Mouse (Mus musculus): Measurements from ENCODE around the gene Rrp12. TPM values are rescaled to one million over a fixed set of nuclear protein-coding genes. Genes with fewer than 3 reads are reported as not detected.

Gene Rrp12
- polyA plus RNA-seq, 1 experiment from 2014 or later = 27.3 TPM

GRCm38 (mm10) chr19:41913774-41914591 lies 18.0 kb upstream of the Rrp12 start:
- H3K36me3 ChIP-seq = peaks cover 48% of the 10 kb centered on the region
- DNase-seq (ENCODE audit: low spot score) = no peak
- H3K27ac ChIP-seq = peak overlapping the region; percentile 97
- H3K9me3 ChIP-seq = no peaks in the 10 kb centered on the region
- whole genome bisulfite sequencing = 44% methylated on average over 6 of the region's 6 CpGs
- peaks cover 18% of the 10 kb centered on the region for H3K4me1 ChIP-seq (replicated peaks)
- peak overlapping the region; percentile 97 for H3K4me3 ChIP-seq
- no peaks in the 10 kb centered on the region for H3K27me3 ChIP-seq (ENCODE audit: insufficient read depth, poor library complexity, severe bottlenecking)

- peak overlapping the region; percentile 97 for H3K4me3 ChIP-seq
- H3K27ac ChIP-seq = peak overlapping the region; percentile 97
- H3K36me3 ChIP-seq = peaks cover 41% of the 10 kb centered on the region
- H3K9me3 ChIP-seq = no peaks in the 10 kb centered on the region
- under 1% methylated on average over 53 of the region's 53 CpGs for WGBS
- H3K4me1 ChIP-seq (replicated peaks) = peaks cover 18% of the 10 kb centered on the region
- H3K27me3 ChIP-seq (ENCODE audit: insufficient read depth, poor library complexity, severe bottlenecking) = no peaks in the 10 kb centered on the region
- DNase-seq (ENCODE audit: low spot score) = peak; percentile 62
These were observed 16.4 kb upstream of the Rrp12 start for GRCm38 (mm10) chr19:41912121-41913080.

- WGBS = 7% methylated on average over 54 of the region's 54 CpGs
- Histone ChIP-seq H3K4me3 (peak within 1 kb of the TSS; percentile 97), H3K9me3 (no peaks in the 10 kb centered on the region), H3K27me3 (ENCODE audit: insufficient read depth, poor library complexity, severe bottlenecking) (no peaks in the 10 kb centered on the region), H3K4me1 (replicated peaks) (peaks cover 18% of the 10 kb centered on the region), H3K36me3 (peaks cover 32% of the 10 kb centered on the region), H3K27ac (peak within 1 kb of the TSS; percentile 97)
- peak; percentile 99 for DNase-seq (ENCODE audit: low spot score)
These were observed 15.5 kb upstream of the Rrp12 start, which contains the start of gene Pgam1 for GRCm38 (mm10) chr19:41911178-41912073. TSS of gene Pgam1 (plus strand) at chr19:41911923.

GRCm38 (mm10) chr19:41910396-41910795 lies 14.4 kb upstream of the Rrp12 start:
- DNase-seq (ENCODE audit: low spot score) = no peak
- H3K4me1 ChIP-seq (replicated peaks) = peaks cover 18% of the 10 kb centered on the region
- no peak overlapping the region for H3K4me3 ChIP-seq
- WGBS = 85% methylated on average over 2 of the region's 2 CpGs
- peaks cover 21% of the 10 kb centered on the region for H3K36me3 ChIP-seq
- no peaks in the 10 kb centered on the region for H3K27me3 ChIP-seq (ENCODE audit: insufficient read depth, poor library complexity, severe bottlenecking)
- no peaks in the 10 kb centered on the region for H3K9me3 ChIP-seq
- no peak overlapping the region; the same call in 1 of the 2 replicates for H3K27ac ChIP-seq

GRCm38 (mm10) chr19:41908736-41909135 lies 12.8 kb upstream of the Rrp12 start:
- DNase-seq (ENCODE audit: low spot score) = no peak
- Histone ChIP-seq H3K27ac (no peak overlapping the region), H3K36me3 (peaks cover 5% of the 10 kb centered on the region), H3K4me1 (replicated peaks) (peaks cover 11% of the 10 kb centered on the region), H3K27me3 (ENCODE audit: insufficient read depth, poor library complexity, severe bottlenecking) (no peaks in the 10 kb centered on the region), H3K4me3 (no peak overlapping the region), H3K9me3 (no peaks in the 10 kb centered on the region)
- WGBS = 92% methylated on average over 3 of the region's 3 CpGs

GRCm38 (mm10) chr19:41907079-41907760 lies 11.2 kb upstream of the Rrp12 start:
- WGBS = 59% methylated on average over 8 of the region's 8 CpGs
- H3K4me1 ChIP-seq (replicated peaks) = no peaks in the 10 kb centered on the region
- DNase-seq (ENCODE audit: low spot score) = no peak
- H3K27me3 ChIP-seq (ENCODE audit: insufficient read depth, poor library complexity, severe bottlenecking) = no peaks in the 10 kb centered on the region
- no peaks in the 10 kb centered on the region for H3K9me3 ChIP-seq
- no peak overlapping the region for H3K27ac ChIP-seq
- no peak overlapping the region for H3K4me3 ChIP-seq
- H3K36me3 ChIP-seq = no peaks in the 10 kb centered on the region

- no peak overlapping the region for H3K4me3 ChIP-seq
- DNase-seq (ENCODE audit: low spot score) = no peak
- WGBS = 65% methylated on average over 6 of the region's 6 CpGs
- H3K36me3 ChIP-seq = no peaks in the 10 kb centered on the region
- no peak overlapping the region for H3K27ac ChIP-seq
- H3K9me3 ChIP-seq = no peaks in the 10 kb centered on the region
- H3K4me1 ChIP-seq (replicated peaks) = no peaks in the 10 kb centered on the region
- H3K27me3 ChIP-seq (ENCODE audit: insufficient read depth, poor library complexity, severe bottlenecking) = no peaks in the 10 kb centered on the region
These were observed 10.5 kb upstream of the Rrp12 start for GRCm38 (mm10) chr19:41906311-41907078.

GRCm38 (mm10) chr19:41905246-41905645 lies 9.3 kb upstream of the Rrp12 start:
- no peaks in the 10 kb centered on the region for H3K36me3 ChIP-seq
- H3K9me3 ChIP-seq = no peaks in the 10 kb centered on the region
- no peaks in the 10 kb centered on the region for H3K4me1 ChIP-seq (replicated peaks)
- no peaks in the 10 kb centered on the region for H3K27me3 ChIP-seq (ENCODE audit: insufficient read depth, poor library complexity, severe bottlenecking)
- WGBS = 88% methylated on average over 2 of the region's 2 CpGs
- no peak overlapping the region for H3K27ac ChIP-seq
- H3K4me3 ChIP-seq = no peak overlapping the region
- no peak for DNase-seq (ENCODE audit: low spot score)

GRCm38 (mm10) chr19:41902848-41903593 lies 7.0 kb upstream of the Rrp12 start:
- H3K27ac ChIP-seq = no peak overlapping the region
- no peak for DNase-seq (ENCODE audit: low spot score)
- H3K27me3 ChIP-seq (ENCODE audit: insufficient read depth, poor library complexity, severe bottlenecking) = no peaks in the 10 kb centered on the region
- H3K9me3 ChIP-seq = no peaks in the 10 kb centered on the region
- WGBS = 89% methylated on average over 10 of the region's 10 CpGs
- H3K4me1 ChIP-seq (replicated peaks) = no peaks in the 10 kb centered on the region
- H3K4me3 ChIP-seq = no peak overlapping the region
- no peaks in the 10 kb centered on the region for H3K36me3 ChIP-seq

- DNase-seq (ENCODE audit: low spot score) = no peak
- no peaks in the 10 kb centered on the region for H3K9me3 ChIP-seq
- no peak overlapping the region for H3K4me3 ChIP-seq
- H3K4me1 ChIP-seq (replicated peaks) = no peaks in the 10 kb centered on the region
- H3K27me3 ChIP-seq (ENCODE audit: insufficient read depth, poor library complexity, severe bottlenecking) = no peaks in the 10 kb centered on the region
- WGBS = 70% methylated on average over 2 of the region's 2 CpGs
- H3K27ac ChIP-seq = no peak overlapping the region
- H3K36me3 ChIP-seq = no peaks in the 10 kb centered on the region
These were observed 5.7 kb upstream of the Rrp12 start for GRCm38 (mm10) chr19:41901696-41902095.

Data from hindbrain, embryonic 10.5 days (tissue).